Mouse (Mus musculus): ENCODE data around the gene Armc8. TPM values are rescaled to one million over a fixed set of nuclear protein-coding genes. Genes with fewer than 3 reads are reported as not detected.

Gene Armc8
- polyA plus RNA-seq, 1 experiment from 2014 or later, result 87.2 TPM

GRCm38 (mm10) chr9:99487126-99487695 lies 81.5 kb downstream of the Armc8 start:
- H3K36me3 ChIP-seq (ENCODE audit: control insufficient read depth, insufficient read depth, low read length), result peaks cover 12% of the 10 kb centered on the region
- H3K9ac ChIP-seq (ENCODE audit: low read depth, low read length), result no peak overlapping the region
- no peaks in the 10 kb centered on the region for H3K4me1 ChIP-seq (ENCODE audit: control insufficient read depth, insufficient read depth, low read length)
- no peaks in the 10 kb centered on the region for H3K9me3 ChIP-seq (replicated peaks; ENCODE audit: control insufficient read depth, low read length, poor library complexity, severe bottlenecking)
- H3K27ac ChIP-seq (ENCODE audit: low read length), result no peak overlapping the region
- WGBS, result 94% methylated on average over 8 of the region's 8 CpGs
- no peak overlapping the region for H3K4me3 ChIP-seq (ENCODE audit: low read depth, low read length)
- no peak for ATAC-seq
- H3K27me3 ChIP-seq (ENCODE audit: control insufficient read depth, insufficient read depth, low read depth, low read length), result no peaks in the 10 kb centered on the region
- no peak overlapping the region for H3K4me2 ChIP-seq (ENCODE audit: low read length)

GRCm38 (mm10) chr9:99485144-99485543 lies 83.6 kb downstream of the Armc8 start:
- no peak overlapping the region for H3K4me2 ChIP-seq (ENCODE audit: low read length)
- no peaks in the 10 kb centered on the region for H3K27me3 ChIP-seq (ENCODE audit: control insufficient read depth, insufficient read depth, low read depth, low read length)
- H3K9me3 ChIP-seq (replicated peaks; ENCODE audit: control insufficient read depth, low read length, poor library complexity, severe bottlenecking), result no peaks in the 10 kb centered on the region
- H3K9ac ChIP-seq (ENCODE audit: low read depth, low read length), result no peak overlapping the region
- no peak overlapping the region for H3K4me3 ChIP-seq (ENCODE audit: low read depth, low read length)
- H3K4me1 ChIP-seq (ENCODE audit: control insufficient read depth, insufficient read depth, low read length), result no peaks in the 10 kb centered on the region
- no peak overlapping the region for H3K27ac ChIP-seq (ENCODE audit: low read length)
- no peak for ATAC-seq
- H3K36me3 ChIP-seq (ENCODE audit: control insufficient read depth, insufficient read depth, low read length), result peaks cover 8% of the 10 kb centered on the region
- WGBS, result 94% methylated on average over 4 of the region's 4 CpGs

- peaks cover 7% of the 10 kb centered on the region for H3K36me3 ChIP-seq (ENCODE audit: control insufficient read depth, insufficient read depth, low read length)
- H3K27ac ChIP-seq (ENCODE audit: low read length), result no peak overlapping the region
Observed at GRCm38 (mm10) chr9:99484632-99485031, 84.1 kb downstream of the Armc8 start.

GRCm38 (mm10) chr9:99483191-99483590 lies 85.5 kb downstream of the Armc8 start:
- 93% methylated on average over 4 of the region's 4 CpGs for WGBS
- H3K9me3 ChIP-seq (replicated peaks; ENCODE audit: control insufficient read depth, low read length, poor library complexity, severe bottlenecking), result no peaks in the 10 kb centered on the region
- no peaks in the 10 kb centered on the region for H3K4me1 ChIP-seq (ENCODE audit: control insufficient read depth, insufficient read depth, low read length)
- H3K27me3 ChIP-seq (ENCODE audit: control insufficient read depth, insufficient read depth, low read depth, low read length), result no peaks in the 10 kb centered on the region
- peaks cover 5% of the 10 kb centered on the region for H3K36me3 ChIP-seq (ENCODE audit: control insufficient read depth, insufficient read depth, low read length)
- no peak overlapping the region for H3K27ac ChIP-seq (ENCODE audit: low read length)
- no peak for ATAC-seq
- H3K9ac ChIP-seq (ENCODE audit: low read depth, low read length), result no peak overlapping the region
- H3K4me3 ChIP-seq (ENCODE audit: low read depth, low read length), result no peak overlapping the region
- no peak overlapping the region for H3K4me2 ChIP-seq (ENCODE audit: low read length)

More at GRCm38 (mm10) chr9:99484632-99485031, 84.1 kb downstream of the Armc8 start:
- no peaks in the 10 kb centered on the region for H3K4me1 ChIP-seq (ENCODE audit: control insufficient read depth, insufficient read depth, low read length)
- H3K9ac ChIP-seq (ENCODE audit: low read depth, low read length), result no peak overlapping the region
- no peak for ATAC-seq
- no peak overlapping the region for H3K4me3 ChIP-seq (ENCODE audit: low read depth, low read length)
- no peak overlapping the region for H3K4me2 ChIP-seq (ENCODE audit: low read length)
- no peaks in the 10 kb centered on the region for H3K9me3 ChIP-seq (replicated peaks; ENCODE audit: control insufficient read depth, low read length, poor library complexity, severe bottlenecking)
- H3K27me3 ChIP-seq (ENCODE audit: control insufficient read depth, insufficient read depth, low read depth, low read length), result no peaks in the 10 kb centered on the region

- peaks cover 1% of the 10 kb centered on the region; the same call in 1 of the 2 replicates for H3K36me3 ChIP-seq (ENCODE audit: control insufficient read depth, insufficient read depth, low read length)
- ATAC-seq, result no peak
- no peaks in the 10 kb centered on the region for H3K4me1 ChIP-seq (ENCODE audit: control insufficient read depth, insufficient read depth, low read length)
- H3K4me3 ChIP-seq (ENCODE audit: low read depth, low read length), result no peak overlapping the region
- H3K4me2 ChIP-seq (ENCODE audit: low read length), result no peak overlapping the region
- no peak overlapping the region for H3K9ac ChIP-seq (ENCODE audit: low read depth, low read length)
- H3K27me3 ChIP-seq (ENCODE audit: control insufficient read depth, insufficient read depth, low read depth, low read length), result no peaks in the 10 kb centered on the region
- no peak overlapping the region for H3K27ac ChIP-seq (ENCODE audit: low read length)
- H3K9me3 ChIP-seq (replicated peaks; ENCODE audit: control insufficient read depth, low read length, poor library complexity, severe bottlenecking), result no peaks in the 10 kb centered on the region
- 84% methylated on average over 4 of the region's 4 CpGs for WGBS
Observed at GRCm38 (mm10) chr9:99480764-99481163, 87.9 kb downstream of the Armc8 start.

GRCm38 (mm10) chr9:99479181-99479711 lies 89.5 kb downstream of the Armc8 start:
- ATAC-seq, result no peak

GRCm38 (mm10) chr9:99471334-99471733 lies 97.4 kb downstream of the Armc8 start:
- Histone ChIP-seq H3K9me3 (replicated peaks; ENCODE audit: control insufficient read depth, low read length, poor library complexity, severe bottlenecking) (no peaks in the 10 kb centered on the region), H3K27ac (ENCODE audit: low read length) (no peak overlapping the region), H3K36me3 (ENCODE audit: control insufficient read depth, insufficient read depth, low read length) (peaks cover 7% of the 10 kb centered on the region; the same call in 1 of the 2 replicates), H3K4me3 (ENCODE audit: low read depth, low read length) (no peak overlapping the region), H3K9ac (ENCODE audit: low read depth, low read length) (no peak overlapping the region), H3K4me1 (ENCODE audit: control insufficient read depth, insufficient read depth, low read length) (no peaks in the 10 kb centered on the region), H3K4me2 (ENCODE audit: low read length) (no peak overlapping the region), H3K27me3 (ENCODE audit: control insufficient read depth, insufficient read depth, low read depth, low read length) (no peaks in the 10 kb centered on the region)
- 84% methylated on average over 7 of the region's 7 CpGs for WGBS
- ATAC-seq, result no peak

More at GRCm38 (mm10) chr9:99479181-99479711, 89.5 kb downstream of the Armc8 start:
- no peaks in the 10 kb centered on the region for H3K4me1 ChIP-seq (ENCODE audit: control insufficient read depth, insufficient read depth, low read length)
- H3K4me3 ChIP-seq (ENCODE audit: low read depth, low read length), result no peak overlapping the region
- peaks cover 7% of the 10 kb centered on the region; the same call in 1 of the 2 replicates for H3K36me3 ChIP-seq (ENCODE audit: control insufficient read depth, insufficient read depth, low read length)
- H3K27ac ChIP-seq (ENCODE audit: low read length), result no peak overlapping the region
- no peak overlapping the region for H3K4me2 ChIP-seq (ENCODE audit: low read length)
- no peaks in the 10 kb centered on the region for H3K9me3 ChIP-seq (replicated peaks; ENCODE audit: control insufficient read depth, low read length, poor library complexity, severe bottlenecking)
- no peak overlapping the region for H3K9ac ChIP-seq (ENCODE audit: low read depth, low read length)
- no peaks in the 10 kb centered on the region for H3K27me3 ChIP-seq (ENCODE audit: control insufficient read depth, insufficient read depth, low read depth, low read length)
- 71% methylated on average over 9 of the region's 9 CpGs for whole genome bisulfite sequencing

GRCm38 (mm10) chr9:99470347-99471092 lies 98.2 kb downstream of the Armc8 start:
- Histone ChIP-seq H3K9me3 (replicated peaks; ENCODE audit: control insufficient read depth, low read length, poor library complexity, severe bottlenecking) (no peaks in the 10 kb centered on the region), H3K27ac (ENCODE audit: low read length) (no peak overlapping the region), H3K9ac (ENCODE audit: low read depth, low read length) (no peak overlapping the region), H3K36me3 (ENCODE audit: control insufficient read depth, insufficient read depth, low read length) (peaks cover 3% of the 10 kb centered on the region; the same call in 1 of the 2 replicates), H3K27me3 (ENCODE audit: control insufficient read depth, insufficient read depth, low read depth, low read length) (no peaks in the 10 kb centered on the region), H3K4me1 (ENCODE audit: control insufficient read depth, insufficient read depth, low read length) (no peaks in the 10 kb centered on the region), H3K4me3 (ENCODE audit: low read depth, low read length) (no peak overlapping the region), H3K4me2 (ENCODE audit: low read length) (no peak overlapping the region)
- no peak for ATAC-seq
- 68% methylated on average over 16 of the region's 16 CpGs for WGBS

- H3K4me3 ChIP-seq (ENCODE audit: low read depth, low read length), result no peak overlapping the region
- no peaks in the 10 kb centered on the region for H3K27me3 ChIP-seq (ENCODE audit: control insufficient read depth, insufficient read depth, low read depth, low read length)
- H3K27ac ChIP-seq (ENCODE audit: low read length), result no peak overlapping the region
- WGBS, result 70% methylated on average over 8 of the region's 8 CpGs
- no peak overlapping the region for H3K9ac ChIP-seq (ENCODE audit: low read depth, low read length)
- ATAC-seq, result no peak
- H3K36me3 ChIP-seq (ENCODE audit: control insufficient read depth, insufficient read depth, low read length), result peaks cover 2% of the 10 kb centered on the region; the same call in 1 of the 2 replicates
- no peak overlapping the region for H3K4me2 ChIP-seq (ENCODE audit: low read length)
- no peaks in the 10 kb centered on the region for H3K4me1 ChIP-seq (ENCODE audit: control insufficient read depth, insufficient read depth, low read length)
- no peaks in the 10 kb centered on the region for H3K9me3 ChIP-seq (replicated peaks; ENCODE audit: control insufficient read depth, low read length, poor library complexity, severe bottlenecking)
Observed at GRCm38 (mm10) chr9:99469681-99470273, 98.9 kb downstream of the Armc8 start.
